Mouse (Mus musculus) v-Abl transformed pro-B cells (cell line): ENCODE results near the gene Lemd1.
"Not testable (repeated sequence)": the region's sequence is repeated elsewhere in the genome, so short reads cannot be mapped to it uniquely, and the experiment has no call there.

ENCODE experiments used
- in situ Hi-C, 2 experiments: fragments of 400-800 bp; cut with MboI; formaldehyde crosslinking; loops; one replicate each; pipeline ENCODE4 v1.15.1; 2025; ENCODE audit not compliant: unreplicated experiment in 2 of 2

Lemd1 gene

GRCm38 (mm10) chr1:132234757-132235273 is 43.6 kb downstream of the Lemd1 start:
- in situ Hi-C loops: loop anchor here (5.0 to 10.0 kb wide), 4 partner anchors 68 to 120 kb away; no protein-coding TSS in a partner anchor

GRCm38 (mm10) chr1:132237585-132238159 is 46.4 kb downstream of the Lemd1 start:
- in situ Hi-C loops: loop anchor here (5.0 to 10.0 kb wide), 4 partner anchors 70 to 117 kb away; no protein-coding TSS in a partner anchor

- in situ Hi-C loops: no loop called here
Observed at GRCm38 (mm10) chr1:132245010-132245409, 53.8 kb downstream of the Lemd1 start.

GRCm38 (mm10) chr1:132246137-132246536 is 54.9 kb downstream of the Lemd1 start:
- in situ Hi-C loops: no loop called here

GRCm38 (mm10) chr1:132246641-132247040 is 55.4 kb downstream of the Lemd1 start:
- in situ Hi-C loops: no loop called here

- in situ Hi-C loops: no loop called here
Observed at GRCm38 (mm10) chr1:132254467-132254866, 63.2 kb downstream of the Lemd1 start.

- in situ Hi-C loops: no loop called here
Observed at GRCm38 (mm10) chr1:132260331-132260730, 69.1 kb downstream of the Lemd1 start.

GRCm38 (mm10) chr1:132261058-132261457 is 69.8 kb downstream of the Lemd1 start:
- in situ Hi-C loops: no loop called here

GRCm38 (mm10) chr1:132263618-132264017 is 72.4 kb downstream of the Lemd1 start:
- in situ Hi-C loops: no loop called here

GRCm38 (mm10) chr1:132264577-132264976 is 73.3 kb downstream of the Lemd1 start:
- in situ Hi-C loops: no loop called here

GRCm38 (mm10) chr1:132265211-132265859 is 74.1 kb downstream of the Lemd1 start:
- in situ Hi-C loops: no loop called here

- in situ Hi-C loops: no loop called here
Observed at GRCm38 (mm10) chr1:132265936-132266335, 74.7 kb downstream of the Lemd1 start.

GRCm38 (mm10) chr1:132266791-132267557 is 75.7 kb downstream of the Lemd1 start:
- in situ Hi-C loops: no loop called here

- in situ Hi-C loops: no loop called here
Observed at GRCm38 (mm10) chr1:132267959-132268358, 76.7 kb downstream of the Lemd1 start.

- in situ Hi-C loops: no loop called here
Observed at GRCm38 (mm10) chr1:132268418-132269060, 77.3 kb downstream of the Lemd1 start.

- in situ Hi-C loops: no loop called here
Observed at GRCm38 (mm10) chr1:132271237-132271636, 80.0 kb downstream of the Lemd1 start.

GRCm38 (mm10) chr1:132276694-132277093 is 85.5 kb downstream of the Lemd1 start:
- in situ Hi-C loops: no loop called here

GRCm38 (mm10) chr1:132277124-132277523 is 85.9 kb downstream of the Lemd1 start:
- in situ Hi-C loops: no loop called here

- in situ Hi-C loops: not testable (repeated sequence)
Observed at GRCm38 (mm10) chr1:132280636-132281035, 89.4 kb downstream of the Lemd1 start.

- in situ Hi-C loops: no loop called here
Observed at GRCm38 (mm10) chr1:132281523-132282176, 90.4 kb downstream of the Lemd1 start.
